In genomic region chr17:81045525-81046150, GRCm38 (mm10) we compare ENCODE assay signal across 8 mouse cellular contexts. TPM values are rescaled to one million over a fixed set of nuclear protein-coding genes. Genes with fewer than 3 reads are reported as not detected.
DNase-seq lines count a peak whose midpoint lies in the region; ATAC-seq lines count a peak whose summit lies in the region.

No protein-coding gene starts in this region.

- 93% methylated on average over 9 of the region's 9 CpGs for WGBS in forebrain, embryonic 14.5 days
- WGBS in forebrain, embryonic 15.5 days = 85% methylated on average over 9 of the region's 9 CpGs
- WGBS in midbrain, embryonic 13.5 days = 92% methylated on average over 9 of the region's 9 CpGs

- H3K4me3 ChIP-seq in forebrain, embryonic 14.5 days (ENCODE audit: low read depth, low read length) = no peak overlapping the region
- no peak overlapping the region for H3K4me3 ChIP-seq in forebrain, embryonic 15.5 days
- no peak overlapping the region for H3K4me3 ChIP-seq in midbrain, embryonic 13.5 days (replicated peaks)

- peaks cover 21% of the 10 kb centered on the region for H3K36me3 ChIP-seq in forebrain, embryonic 14.5 days (ENCODE audit: control insufficient read depth, insufficient read depth, low read length)
- H3K36me3 ChIP-seq in forebrain, embryonic 15.5 days = no peaks in the 10 kb centered on the region
- peaks cover 20% of the 10 kb centered on the region for H3K36me3 ChIP-seq in midbrain, embryonic 13.5 days

- no peak for ATAC-seq in forebrain, embryonic 14.5 days
- no peak for ATAC-seq in forebrain, embryonic 15.5 days (replicated peaks)
- ATAC-seq in midbrain, embryonic 13.5 days = no peak

- no peak overlapping the region for H3K4me2 ChIP-seq in forebrain, embryonic 14.5 days (ENCODE audit: low read length)
- H3K4me2 ChIP-seq in forebrain, embryonic 15.5 days (replicated peaks) = no peak overlapping the region
- H3K4me2 ChIP-seq in midbrain, embryonic 13.5 days (replicated peaks) = no peak overlapping the region

- DNase-seq in forebrain, embryonic 14.5 days (ENCODE audit: low spot score) = peak; percentile 6
- DNase-seq in ovary, postnatal 36 days (ENCODE audit: low spot score) = peak; percentile 26
- no peak for DNase-seq in ovary, postnatal 14 days (ENCODE audit: low spot score)
- peak; percentile 55 for DNase-seq in brain, adult 2 months (ENCODE audit: low read depth, low spot score)
- DNase-seq in left cerebral cortex, adult 18-20 months (ENCODE audit: low spot score in 2 of 2) = peak; percentile 52 to 70
- peak; percentile 35 for DNase-seq in right cerebral cortex, postnatal 4 days

- no peaks in the 10 kb centered on the region for H3K9me3 ChIP-seq in forebrain, embryonic 14.5 days (replicated peaks; ENCODE audit: control insufficient read depth, low read length)
- no peaks in the 10 kb centered on the region for H3K9me3 ChIP-seq in forebrain, embryonic 15.5 days
- H3K9me3 ChIP-seq in midbrain, embryonic 13.5 days = no peaks in the 10 kb centered on the region

- no peaks in the 10 kb centered on the region for H3K27me3 ChIP-seq in forebrain, embryonic 14.5 days (replicated peaks; ENCODE audit: control insufficient read depth, insufficient read depth, low read length)
- no peaks in the 10 kb centered on the region for H3K27me3 ChIP-seq in forebrain, embryonic 15.5 days
- no peaks in the 10 kb centered on the region for H3K27me3 ChIP-seq in midbrain, embryonic 13.5 days

- no peaks in the 10 kb centered on the region for H3K4me1 ChIP-seq in forebrain, embryonic 14.5 days (ENCODE audit: control insufficient read depth, insufficient read depth, low read length)
- no peaks in the 10 kb centered on the region for H3K4me1 ChIP-seq in forebrain, embryonic 15.5 days
- no peaks in the 10 kb centered on the region for H3K4me1 ChIP-seq in midbrain, embryonic 13.5 days (replicated peaks)

- no peak overlapping the region for H3K9ac ChIP-seq in forebrain, embryonic 14.5 days (ENCODE audit: low read length)
- H3K9ac ChIP-seq in forebrain, embryonic 15.5 days (replicated peaks) = no peak overlapping the region
- no peak overlapping the region for H3K9ac ChIP-seq in midbrain, embryonic 13.5 days (replicated peaks)

- H3K27ac ChIP-seq in forebrain, embryonic 14.5 days (ENCODE audit: low read depth, low read length) = no peak overlapping the region
- no peak overlapping the region for H3K27ac ChIP-seq in forebrain, embryonic 15.5 days (replicated peaks)
- no peak overlapping the region for H3K27ac ChIP-seq in midbrain, embryonic 13.5 days

RNA-seq across cellular contexts. Expression of gene Thumpd2, which starts 19.2 kb away (rescaled TPM):
- 10.1 and 10.3 TPM in 2 replicates for polyA plus RNA-seq in forebrain, embryonic 14.5 days (2014; fragmentation: Nextera tagmentation; extraction: Ambion mirVana)
- polyA plus RNA-seq in forebrain, embryonic 15.5 days (2015; fragmentation: Nextera tagmentation; extraction: Ambion mirVana) = 11.4 TPM in 2 replicates
- total RNA-seq in left cerebral cortex, adult 18-20 months (2021) = 1 to 10 TPM; 4.9 to 7.0 TPM
- 8.7 TPM in 2 replicates for polyA plus RNA-seq in midbrain, embryonic 13.5 days (2015; fragmentation: Nextera tagmentation; extraction: Ambion mirVana)
